Mouse (Mus musculus) liver, embryonic 15.5 days (tissue): Measurements from ENCODE around the gene Atp8a2. TPM values are rescaled to one million over a fixed set of nuclear protein-coding genes. Genes with fewer than 3 reads are reported as not detected.

Experiments
- ATAC-seq: fragments of 200-750 bp; cut with Nextera tagmentation; 2 replicates; pipeline ENCODE4 v1.8.0; 2017; ENCODE audit warnings: moderate number of reproducible peaks, mild to moderate bottlenecking, moderate library complexity; ENCODE audit not compliant: insufficient read depth
- H3K27ac ChIP-seq: fragments of 300-500 bp; sonication (generic); replicated peaks from 2 replicates; pipeline ENCODE4 v1.5.1; 2015; ENCODE audit warnings: mild to moderate bottlenecking, inconsistent platforms
- H3K27me3 ChIP-seq: fragments of 300-500 bp; sonication (generic); 2 replicates; pipeline ENCODE4 v1.6.1; 2015; ENCODE audit warnings: mild to moderate bottlenecking, inconsistent platforms
- H3K36me3 ChIP-seq: fragments of 300-500 bp; sonication (generic); replicated peaks from 2 replicates; pipeline ENCODE4 v1.6.1; 2015; ENCODE audit warnings: moderate library complexity, mild to moderate bottlenecking, inconsistent platforms
- H3K4me1 ChIP-seq: fragments of 300-500 bp; sonication (generic); replicated peaks from 2 replicates; pipeline ENCODE4 v1.6.1; 2015; ENCODE audit warnings: inconsistent platforms
- H3K4me2 ChIP-seq: fragments of 300-500 bp; sonication (generic); 2 replicates; pipeline ENCODE4 v1.6.1; 2015; ENCODE audit warnings: moderate library complexity, mild to moderate bottlenecking, inconsistent platforms
- H3K4me3 ChIP-seq: fragments of 300-500 bp; sonication (generic); replicated peaks from 2 replicates; pipeline ENCODE4 v1.5.1; 2015; ENCODE audit warnings: mild to moderate bottlenecking, inconsistent platforms
- H3K9ac ChIP-seq: fragments of 300-500 bp; sonication (generic); 2 replicates; pipeline ENCODE4 v1.6.1; 2015; ENCODE audit warnings: moderate library complexity, mild to moderate bottlenecking, inconsistent platforms
- H3K9me3 ChIP-seq: fragments of 300-500 bp; sonication (generic); replicated peaks from 2 replicates; pipeline ENCODE4 v1.6.1; 2016; ENCODE audit warnings: inconsistent platforms
- WGBS: fragments of 180-500 bp; shearing (Covaris S2); methylation state at CpG from one replicate; pipeline ENCODE4 v1.1.7; 2015; ENCODE audit warnings: mixed read lengths; ENCODE audit not compliant: insufficient replicate concordance; 5-methylcytosine and 5-hydroxymethylcytosine counted together
- polyA plus RNA-seq: library from polyadenylated mRNA; unstranded; fragments of >200 nt; fragmentation: Nextera tagmentation; extraction: Ambion mirVana; gene quantifications from 2 replicates; pipeline ENCODE4 v1.2.1, GENCODE M21; 2015

Atp8a2 gene
- polyA plus RNA-seq, 1 experiment from 2014 or later: 3.5 TPM

- Histone ChIP-seq H3K36me3 (no peaks in the 10 kb centered on the region), H3K4me2 (no peak overlapping the region), H3K27ac (no peak overlapping the region), H3K27me3 (no peaks in the 10 kb centered on the region), H3K9ac (no peak overlapping the region), H3K4me1 (no peaks in the 10 kb centered on the region), H3K4me3 (no peak overlapping the region), H3K9me3 (no peaks in the 10 kb centered on the region)
- no peak for ATAC-seq
- WGBS: 68% methylated on average over 7 of the region's 7 CpGs
Observed at GRCm38 (mm10) chr14:59903484-59904130, 293.4 kb downstream of the Atp8a2 start.

DNA sequence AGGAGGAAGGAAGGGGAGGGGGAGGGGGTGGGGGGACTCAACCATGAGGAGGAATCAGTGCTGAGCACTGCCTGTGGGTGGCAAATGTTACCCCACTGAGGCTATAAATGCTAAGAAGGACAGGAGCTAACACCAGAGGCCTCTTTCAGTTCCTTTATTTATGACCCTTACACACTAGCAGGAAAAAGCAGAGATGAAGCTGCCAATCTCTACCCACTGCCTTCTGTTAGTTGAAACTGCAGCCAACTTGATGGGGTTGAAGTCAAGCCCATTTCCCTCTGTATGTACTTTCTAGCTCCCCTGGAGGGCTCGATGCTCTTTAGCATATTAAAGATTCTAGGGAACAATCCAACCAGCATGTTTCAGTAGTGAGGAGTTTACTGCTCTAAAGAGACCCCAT is 303.0 kb downstream of the Atp8a2 start:
- Histone ChIP-seq H3K27me3 (no peaks in the 10 kb centered on the region), H3K36me3 (no peaks in the 10 kb centered on the region), H3K4me3 (no peak overlapping the region), H3K4me2 (no peak overlapping the region), H3K4me1 (no peaks in the 10 kb centered on the region), H3K9ac (no peak overlapping the region), H3K9me3 (no peaks in the 10 kb centered on the region), H3K27ac (no peak overlapping the region)
- WGBS: 40% methylated on average over 1 of the region's 1 CpGs
- ATAC-seq: no peak

- no peak for ATAC-seq
- no peaks in the 10 kb centered on the region for H3K9me3 ChIP-seq
- WGBS: 61% methylated on average over 8 of the region's 8 CpGs
- no peaks in the 10 kb centered on the region for H3K36me3 ChIP-seq
- no peak overlapping the region for H3K4me3 ChIP-seq
- no peaks in the 10 kb centered on the region for H3K27me3 ChIP-seq
- H3K27ac ChIP-seq: no peak overlapping the region
- no peaks in the 10 kb centered on the region for H3K4me1 ChIP-seq
- H3K4me2 ChIP-seq: no peak overlapping the region
- no peak overlapping the region for H3K9ac ChIP-seq
Observed at GRCm38 (mm10) chr14:59892084-59892483, 304.9 kb downstream of the Atp8a2 start.

DNA sequence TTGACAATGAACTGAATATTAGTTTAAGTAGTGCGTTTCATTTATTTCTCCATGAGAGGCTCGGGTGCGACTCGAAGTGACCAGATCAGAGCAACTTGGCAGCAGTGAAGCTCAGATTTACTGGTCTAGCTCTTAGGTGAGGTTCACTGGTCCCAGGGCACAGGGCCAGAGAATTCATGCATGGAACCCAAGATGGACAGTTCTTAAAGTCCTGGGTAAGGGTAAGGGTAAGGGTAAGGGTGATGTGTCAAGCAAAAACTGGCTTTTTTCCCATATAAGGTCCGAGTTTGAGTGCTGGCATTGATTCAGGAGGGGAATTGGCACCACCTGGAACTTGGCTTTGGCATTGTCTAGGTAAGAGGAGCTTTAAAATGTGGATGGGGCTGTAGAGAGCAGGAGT is 305.5 kb downstream of the Atp8a2 start:
- no peaks in the 10 kb centered on the region for H3K9me3 ChIP-seq
- H3K4me3 ChIP-seq: no peak overlapping the region
- H3K27ac ChIP-seq: no peak overlapping the region
- no peak for ATAC-seq
- no peak overlapping the region for H3K9ac ChIP-seq
- H3K27me3 ChIP-seq: no peaks in the 10 kb centered on the region
- H3K36me3 ChIP-seq: no peaks in the 10 kb centered on the region
- H3K4me2 ChIP-seq: no peak overlapping the region
- no peaks in the 10 kb centered on the region for H3K4me1 ChIP-seq
- 71% methylated on average over 5 of the region's 5 CpGs for WGBS

DNA sequence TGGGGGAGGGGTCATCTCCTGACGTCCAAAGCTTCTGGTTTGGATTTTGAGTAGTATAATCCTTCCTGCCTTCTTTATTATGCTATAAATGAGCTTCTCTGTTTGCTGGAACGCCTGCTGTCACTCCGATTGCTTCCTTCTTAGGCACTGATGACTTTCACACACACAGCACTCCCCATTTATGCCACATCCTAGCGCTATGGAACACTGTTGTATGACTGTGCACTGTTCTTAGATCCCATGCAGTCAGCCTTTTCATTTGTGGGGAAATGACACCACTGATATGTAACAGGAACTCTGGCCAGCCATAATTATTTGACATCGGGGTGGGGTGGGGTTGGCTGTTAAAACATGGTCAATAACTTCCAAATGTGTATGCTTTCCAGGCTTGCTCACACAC is 306.2 kb downstream of the Atp8a2 start:
- H3K4me1 ChIP-seq: no peaks in the 10 kb centered on the region
- no peak for ATAC-seq
- 55% methylated on average over 5 of the region's 5 CpGs for WGBS
- no peak overlapping the region for H3K4me3 ChIP-seq
- no peak overlapping the region for H3K27ac ChIP-seq
- H3K9ac ChIP-seq: no peak overlapping the region
- no peaks in the 10 kb centered on the region for H3K9me3 ChIP-seq
- H3K4me2 ChIP-seq: no peak overlapping the region
- no peaks in the 10 kb centered on the region for H3K27me3 ChIP-seq
- no peaks in the 10 kb centered on the region for H3K36me3 ChIP-seq

- Histone ChIP-seq H3K4me3 (no peak overlapping the region), H3K9me3 (no peaks in the 10 kb centered on the region), H3K9ac (no peak overlapping the region), H3K4me2 (no peak overlapping the region), H3K36me3 (no peaks in the 10 kb centered on the region), H3K27me3 (no peaks in the 10 kb centered on the region), H3K27ac (no peak overlapping the region), H3K4me1 (no peaks in the 10 kb centered on the region)
- WGBS: 44% methylated on average over 7 of the region's 7 CpGs
- ATAC-seq: no peak
Observed at GRCm38 (mm10) chr14:59890107-59890506, 306.9 kb downstream of the Atp8a2 start.

GRCm38 (mm10) chr14:59888446-59888845 is 308.5 kb downstream of the Atp8a2 start:
- Histone ChIP-seq H3K4me3 (no peak overlapping the region), H3K27ac (no peak overlapping the region), H3K9me3 (no peaks in the 10 kb centered on the region), H3K9ac (no peak overlapping the region), H3K36me3 (no peaks in the 10 kb centered on the region), H3K4me1 (no peaks in the 10 kb centered on the region), H3K4me2 (no peak overlapping the region), H3K27me3 (no peaks in the 10 kb centered on the region)
- WGBS: 74% methylated on average over 1 of the region's 1 CpGs
- ATAC-seq: no peak

DNA sequence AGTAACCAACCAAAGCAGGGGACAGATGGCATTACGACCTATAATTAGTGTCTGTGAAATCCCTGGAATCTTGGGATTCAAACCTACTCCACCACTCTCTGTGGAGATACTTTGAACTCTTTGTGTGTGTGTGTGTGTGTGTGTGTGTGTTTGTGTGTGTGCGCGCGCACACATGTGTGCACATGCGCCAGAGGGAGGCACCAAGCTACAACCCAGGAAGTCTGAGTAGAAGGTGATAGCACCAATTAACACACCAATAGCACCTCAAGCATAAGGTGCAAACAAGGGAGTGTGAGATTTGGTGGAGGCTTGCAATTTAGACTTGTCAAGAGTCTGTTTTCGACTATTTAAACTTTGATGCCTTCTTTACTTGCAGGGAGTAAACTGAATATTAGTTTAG is 308.9 kb downstream of the Atp8a2 start:
- H3K9ac ChIP-seq: no peak overlapping the region
- H3K27me3 ChIP-seq: no peaks in the 10 kb centered on the region
- no peak overlapping the region for H3K4me3 ChIP-seq
- no peaks in the 10 kb centered on the region for H3K9me3 ChIP-seq
- 70% methylated on average over 6 of the region's 6 CpGs for WGBS
- H3K27ac ChIP-seq: no peak overlapping the region
- ATAC-seq: no peak
- H3K36me3 ChIP-seq: no peaks in the 10 kb centered on the region
- H3K4me2 ChIP-seq: no peak overlapping the region
- H3K4me1 ChIP-seq: no peaks in the 10 kb centered on the region

GRCm38 (mm10) chr14:59887061-59887861 is 309.7 kb downstream of the Atp8a2 start:
- 36% methylated on average over 15 of the region's 15 CpGs for WGBS
- Histone ChIP-seq H3K4me1 (no peaks in the 10 kb centered on the region), H3K27me3 (no peaks in the 10 kb centered on the region), H3K36me3 (no peaks in the 10 kb centered on the region), H3K9ac (no peak overlapping the region), H3K4me2 (no peak overlapping the region), H3K4me3 (no peak overlapping the region), H3K9me3 (no peaks in the 10 kb centered on the region), H3K27ac (no peak overlapping the region)
- ATAC-seq: no peak

- H3K9me3 ChIP-seq: no peaks in the 10 kb centered on the region
Observed at GRCm38 (mm10) chr14:59883517-59884069, 313.4 kb downstream of the Atp8a2 start.

GRCm38 (mm10) chr14:59880829-59881228 is 316.1 kb downstream of the Atp8a2 start:
- Histone ChIP-seq H3K4me2 (no peak overlapping the region), H3K27ac (no peak overlapping the region), H3K4me1 (no peaks in the 10 kb centered on the region), H3K36me3 (no peaks in the 10 kb centered on the region), H3K9me3 (no peaks in the 10 kb centered on the region), H3K27me3 (no peaks in the 10 kb centered on the region), H3K4me3 (no peak overlapping the region), H3K9ac (no peak overlapping the region)
- 54% methylated on average over 3 of the region's 3 CpGs for WGBS
- peak; percentile 49; the same call in 1 of the 2 replicates for ATAC-seq

More at GRCm38 (mm10) chr14:59883517-59884069, 313.4 kb downstream of the Atp8a2 start:
- WGBS: 75% methylated on average over 10 of the region's 10 CpGs
- no peak for ATAC-seq
- Histone ChIP-seq H3K36me3 (no peaks in the 10 kb centered on the region), H3K4me1 (no peaks in the 10 kb centered on the region), H3K4me2 (no peak overlapping the region), H3K9ac (no peak overlapping the region), H3K4me3 (no peak overlapping the region), H3K27me3 (no peaks in the 10 kb centered on the region), H3K27ac (no peak overlapping the region)
